Mouse (Mus musculus) adrenal gland, postnatal 10 days (tissue): Measurements from ENCODE around the gene Zfp120. TPM values are rescaled to one million over a fixed set of nuclear protein-coding genes. Genes with fewer than 3 reads are reported as not detected.
"Not testable (repeated sequence)": the region's sequence is repeated elsewhere in the genome, so short reads cannot be mapped to it uniquely, and the experiment has no call there.

Source experiments
- DNase-seq: peaks from one replicate; pipeline ENCODE4 v3.0.0; 2021; ENCODE audit warnings: mixed read lengths
- long read RNA-seq, 2 experiments: library from polyadenylated mRNA; stranded (forward); transcript quantifications; one replicate each; pipeline ENCODE4 v2.0.0; 2021
- total RNA-seq, 2 experiments: library from RNA; stranded (reverse); gene quantifications; 2 replicates each; pipeline ENCODE4 v1.2.3; 2021

Zfp120 gene
- total RNA-seq = 1 to 10 TPM; 6.7 to 9.2 TPM
- long read RNA-seq, experiment 1, full-length matches to known transcripts = 18 of 19 reads
- long read RNA-seq, experiment 1, partial matches to known transcripts = 0 of 19 reads
- long read RNA-seq, experiment 1, other reads (novel, unspliced or antisense) = 1 of 19 reads
- long read RNA-seq, experiment 2, full-length matches to known transcripts = 5 of 5 reads
- long read RNA-seq, experiment 2, partial matches to known transcripts = 0 of 5 reads
- long read RNA-seq, experiment 2, other reads (novel, unspliced or antisense) = 0 of 5 reads

- peak; percentile 84 for DNase-seq
Measured at GRCm38 (mm10) chr2:150136435-150136897, at the start of gene Zfp120. Zfp120 (minus strand) TSS chr2:150136708.

GRCm38 (mm10) chr2:150181570-150181999, 45.1 kb upstream of the Zfp120 start, which contains the start of gene Gm14139:
Gm14139 (plus strand) TSS chr2:150181755.
- DNase-seq = not testable (repeated sequence)

GRCm38 (mm10) chr2:150181046-150181445, 44.5 kb upstream of the Zfp120 start:
- not testable (repeated sequence) for DNase-seq

GRCm38 (mm10) chr2:150179579-150179978, 43.1 kb upstream of the Zfp120 start, which contains the start of gene Gm10770:
Gm10770 (minus strand) TSS chr2:150179679.
- DNase-seq = not testable (repeated sequence)

GRCm38 (mm10) chr2:150173833-150174232, 37.3 kb upstream of the Zfp120 start:
- DNase-seq = no peak

GRCm38 (mm10) chr2:150166703-150167102, 30.2 kb upstream of the Zfp120 start:
- DNase-seq = no peak

- DNase-seq = no peak
Measured at GRCm38 (mm10) chr2:150132773-150133172, 3.7 kb downstream of the Zfp120 start.

- DNase-seq = not testable (repeated sequence)
Measured at GRCm38 (mm10) chr2:150132002-150132401, 4.5 kb downstream of the Zfp120 start.

GRCm38 (mm10) chr2:150111247-150111912, 25.1 kb downstream of the Zfp120 start:
- no peak for DNase-seq

- DNase-seq = peak; percentile 40
Measured at GRCm38 (mm10) chr2:150099618-150100017, 36.9 kb downstream of the Zfp120 start.

Other genes with a start within 250 kb of the Zfp120 start
- not detected for gene Gm10770, start 43.0 kb upstream of the Zfp120 start, total RNA-seq
- under 1 TPM; 0.33 to 0.67 TPM for gene Gm14139, start 45.0 kb upstream of the Zfp120 start, total RNA-seq
- gene Zfp937, start 81.4 kb upstream of the Zfp120 start, total RNA-seq = 1 to 10 TPM; 5.2 to 8.2 TPM
- 1 to 10 TPM; 5.6 to 7.7 TPM for gene Gm21994, start 118.9 kb upstream of the Zfp120 start, total RNA-seq
- gene Gm14124, start 120.8 kb upstream of the Zfp120 start, total RNA-seq = under 1 TPM; 0.18 to 0.33 TPM
- 1 to 10 TPM; 2.0 to 3.5 TPM for gene Gm10130, start 187.0 kb upstream of the Zfp120 start, total RNA-seq
- 1 to 10 TPM; 3.4 to 6.6 TPM for gene 3300002I08Rik, start 226.1 kb upstream of the Zfp120 start, total RNA-seq